Mouse (Mus musculus) bone marrow, adult 2 months (tissue): ENCODE measurements around the gene Atxn7l1.

Experiments used
- CTCF ChIP-seq: fragments of 200-500 bp; IDR thresholded peaks from 2 replicates; pipeline ENCODE4 v1.5.1; 2011; ENCODE audit warnings: low read length, control low read depth; ENCODE audit not compliant: control insufficient read depth, insufficient read depth
- POLR2A ChIP-seq: fragments of 200-500 bp; IDR thresholded peaks from 2 replicates; pipeline ENCODE4 v1.6.1; 2011; ENCODE audit warnings: low read depth, mild to moderate bottlenecking, control low read depth, low read length, borderline replicate concordance; ENCODE audit not compliant: control insufficient read depth

DNA sequence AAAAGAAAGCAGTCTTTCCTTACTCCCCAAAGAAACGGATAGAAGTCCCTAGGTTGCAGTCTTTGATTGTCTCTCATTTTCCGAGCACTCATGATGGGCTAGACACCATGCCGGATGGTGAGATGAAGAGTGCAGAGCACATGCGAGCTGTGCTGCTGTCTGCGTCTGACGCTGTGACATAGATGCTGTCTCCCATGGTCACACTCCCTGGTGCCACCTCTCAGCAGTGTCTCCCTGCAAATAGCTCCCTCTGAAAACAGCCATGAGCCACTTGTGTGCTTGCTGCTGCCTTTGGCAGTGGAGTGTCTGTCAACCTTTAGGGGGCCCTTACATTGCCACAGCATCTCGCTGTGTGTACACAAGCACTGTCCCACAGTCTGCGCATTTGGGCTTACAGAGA, 95.2 kb downstream of the Atxn7l1 start:
- TF ChIP-seq POLR2A = no peak
- TF ChIP-seq CTCF = no peak
